Mouse (Mus musculus) forebrain, postnatal 0 days (tissue): Measurements from ENCODE around the gene Mcm7. TPM values are rescaled to one million over a fixed set of nuclear protein-coding genes. Genes with fewer than 3 reads are reported as not detected.

Source experiments
- ATAC-seq: fragments of 200-750 bp; cut with Nextera tagmentation; 2 replicates; pipeline ENCODE4 v1.8.0; 2017; ENCODE audit warnings: mild to moderate bottlenecking, moderate library complexity
- DNase-seq: peaks from one replicate; pipeline ENCODE4 v3.0.0-alpha.2; 2015
- H3K27ac ChIP-seq: fragments of 300-500 bp; sonication (generic); 2 replicates; pipeline ENCODE4 v1.5.1; 2014; ENCODE audit warnings: low read depth, mild to moderate bottlenecking, antibody characterized with exemption, low read length, moderate library complexity, mixed read lengths
- H3K27me3 ChIP-seq: fragments of 300-500 bp; sonication (generic); 2 replicates; pipeline ENCODE4 v1.6.1; 2014; ENCODE audit warnings: mild to moderate bottlenecking, low read length, mixed read lengths; ENCODE audit not compliant: insufficient read depth
- H3K36me3 ChIP-seq: fragments of 300-500 bp; sonication (generic); 2 replicates; pipeline ENCODE4 v1.6.1; 2014; ENCODE audit warnings: mild to moderate bottlenecking, moderate library complexity; ENCODE audit not compliant: insufficient read depth
- H3K4me1 ChIP-seq: fragments of 300-500 bp; sonication (generic); 2 replicates; pipeline ENCODE4 v1.6.1; 2014; ENCODE audit warnings: antibody characterized with exemption; ENCODE audit not compliant: insufficient read depth
- H3K4me2 ChIP-seq: fragments of 300-500 bp; sonication (generic); 2 replicates; pipeline ENCODE4 v1.6.1; 2014; ENCODE audit warnings: low read depth, mild to moderate bottlenecking, moderate library complexity
- H3K4me3 ChIP-seq: fragments of 300-500 bp; sonication (generic); 2 replicates; pipeline ENCODE4 v1.5.1; 2014; ENCODE audit warnings: low read depth, low read length, mixed read lengths
- H3K9ac ChIP-seq: fragments of 300-500 bp; sonication (generic); 2 replicates; pipeline ENCODE4 v1.6.1; 2014; ENCODE audit warnings: mild to moderate bottlenecking
- H3K9me3 ChIP-seq: fragments of 300-500 bp; sonication (generic); 2 replicates; pipeline ENCODE4 v1.6.1; 2016; ENCODE audit warnings: low read length
- CTCF ChIP-seq: sonication (generic); IDR thresholded peaks from 2 replicates; pipeline ENCODE4 v1.5.1; 2016; ENCODE audit warnings: antibody characterized with exemption, control low read depth, low read depth
- WGBS: fragments of 180-500 bp; shearing (Covaris S2); extraction: QIAGEN DNeasy Blood & Tissue Kit; methylation state at CpG from one replicate; pipeline ENCODE4 v1.1.7; 2014; 5-methylcytosine and 5-hydroxymethylcytosine counted together
- polyA plus RNA-seq: library from polyadenylated mRNA; unstranded; fragments of >200 nt; fragmentation: Nextera tagmentation; extraction: Ambion mirVana; gene quantifications from 2 replicates; pipeline ENCODE4 v1.2.1, GENCODE M21; 2015
- total RNA-seq: library from RNA; depleted of rRNA; stranded (reverse); fragments of >200 nt; gene quantifications from 2 replicates; pipeline ENCODE4 v1.2.3, GENCODE M21; 2014

Gene Mcm7
- total and polyA plus RNA-seq, 2 experiments from 2014 or later, result 62.4 to 64.9 TPM

DNA sequence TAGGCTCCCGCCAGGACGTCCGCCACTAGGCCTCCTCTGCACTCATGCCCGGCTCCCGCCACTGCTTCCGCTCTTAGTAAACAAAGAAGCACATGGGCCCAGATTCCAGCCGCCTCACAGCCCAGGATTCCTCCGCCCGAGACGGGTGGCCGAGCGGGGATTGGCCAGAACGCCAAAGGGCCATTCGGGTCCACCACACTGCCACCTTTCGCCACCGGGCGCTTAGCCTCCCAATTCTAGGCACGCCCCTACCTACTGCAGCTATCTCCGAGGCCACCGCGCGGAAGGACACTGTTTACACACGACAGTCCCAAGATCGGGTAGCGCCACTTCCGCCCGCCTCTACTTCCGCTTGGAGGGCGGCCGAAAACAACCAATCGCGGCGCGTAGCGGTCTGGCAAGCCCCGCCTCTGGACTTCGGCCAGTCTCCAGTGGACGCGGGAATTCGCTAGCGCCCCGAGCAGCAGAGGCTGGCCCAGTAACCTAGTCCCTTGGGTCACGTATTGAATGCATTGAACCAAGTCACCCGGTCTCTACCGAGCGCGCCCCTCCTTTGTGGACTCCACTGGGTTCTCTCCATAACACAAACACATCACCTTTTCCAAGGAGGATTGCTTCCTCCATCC lies 1.2 kb downstream of the Mcm7 start:
- H3K4me1 ChIP-seq, result peaks cover 15% of the 10 kb centered on the region
- ATAC-seq, result peak; percentile 80

GRCm38 (mm10) chr5:138165594-138165993 lies 6.6 kb downstream of the Mcm7 start:
- H3K9ac ChIP-seq, result no peak overlapping the region
- no peak for TF ChIP-seq CTCF
- DNase-seq (no peak), ATAC-seq (no peak)
- H3K9me3 ChIP-seq, result no peaks in the 10 kb centered on the region
- no peak overlapping the region for H3K27ac ChIP-seq
- no peak overlapping the region for H3K4me2 ChIP-seq
- H3K4me1 ChIP-seq, result peaks cover 12% of the 10 kb centered on the region; the same call in 1 of the 2 replicates
- peaks cover 60% of the 10 kb centered on the region for H3K36me3 ChIP-seq
- H3K4me3 ChIP-seq, result no peak overlapping the region
- 78% methylated on average over 8 of the region's 8 CpGs for WGBS
- no peaks in the 10 kb centered on the region for H3K27me3 ChIP-seq

More for the DNA sequence above, 1.2 kb downstream of the Mcm7 start:
- Histone ChIP-seq H3K9ac (peak overlapping the region; percentile 52), H3K9me3 (no peaks in the 10 kb centered on the region), H3K27ac (peak overlapping the region; percentile 87), H3K36me3 (peaks cover 45% of the 10 kb centered on the region), H3K4me3 (peak overlapping the region; percentile 83), H3K4me2 (peak overlapping the region; percentile 97), H3K27me3 (no peaks in the 10 kb centered on the region)
- peak; percentile 98 for DNase-seq
- WGBS, result under 1% methylated on average over 47 of the region's 47 CpGs
- peak; percentile 18; the same call in 1 of the 2 replicates for TF ChIP-seq CTCF

DNA sequence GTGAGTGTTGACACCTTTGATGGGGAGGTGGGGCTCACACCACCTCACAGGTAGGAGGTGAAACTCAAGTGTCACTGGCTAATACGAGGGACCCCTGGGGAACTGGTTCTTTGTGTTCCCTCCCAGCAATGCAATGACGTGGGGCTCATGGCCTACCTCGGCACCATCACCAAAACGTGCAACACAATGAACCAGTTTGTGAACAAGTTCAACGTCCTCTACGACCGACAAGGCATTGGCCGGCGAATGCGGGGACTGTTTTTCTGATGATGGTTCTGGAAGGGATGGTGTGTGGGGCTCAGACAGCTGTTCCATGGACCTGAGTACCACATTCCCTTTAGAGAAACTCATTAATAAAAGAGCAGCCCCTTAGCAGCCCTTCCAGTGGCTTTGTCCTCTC lies 8.6 kb downstream of the Mcm7 start:
- 57% methylated on average over 10 of the region's 10 CpGs for WGBS
- peaks cover 60% of the 10 kb centered on the region for H3K36me3 ChIP-seq
- no peaks in the 10 kb centered on the region for H3K27me3 ChIP-seq
- H3K4me1 ChIP-seq, result peaks cover 7% of the 10 kb centered on the region; the same call in 1 of the 2 replicates
- DNase-seq (no peak), ATAC-seq (no peak)
- H3K4me2 ChIP-seq, result no peak overlapping the region
- no peaks in the 10 kb centered on the region for H3K9me3 ChIP-seq
- H3K4me3 ChIP-seq, result no peak overlapping the region
- H3K9ac ChIP-seq, result no peak overlapping the region
- no peak for TF ChIP-seq CTCF
- H3K27ac ChIP-seq, result no peak overlapping the region

GRCm38 (mm10) chr5:138163046-138163445 lies 9.2 kb downstream of the Mcm7 start:
- H3K27me3 ChIP-seq, result no peaks in the 10 kb centered on the region
- peaks cover 7% of the 10 kb centered on the region; the same call in 1 of the 2 replicates for H3K4me1 ChIP-seq
- no peak overlapping the region for H3K9ac ChIP-seq
- WGBS, result 64% methylated on average over 6 of the region's 6 CpGs
- H3K4me2 ChIP-seq, result no peak overlapping the region
- TF ChIP-seq CTCF, result no peak
- ATAC-seq, result no peak
- H3K36me3 ChIP-seq, result peaks cover 56% of the 10 kb centered on the region
- no peak overlapping the region for H3K4me3 ChIP-seq
- H3K9me3 ChIP-seq, result no peaks in the 10 kb centered on the region
- DNase-seq, result no peak
- H3K27ac ChIP-seq, result no peak overlapping the region

DNA sequence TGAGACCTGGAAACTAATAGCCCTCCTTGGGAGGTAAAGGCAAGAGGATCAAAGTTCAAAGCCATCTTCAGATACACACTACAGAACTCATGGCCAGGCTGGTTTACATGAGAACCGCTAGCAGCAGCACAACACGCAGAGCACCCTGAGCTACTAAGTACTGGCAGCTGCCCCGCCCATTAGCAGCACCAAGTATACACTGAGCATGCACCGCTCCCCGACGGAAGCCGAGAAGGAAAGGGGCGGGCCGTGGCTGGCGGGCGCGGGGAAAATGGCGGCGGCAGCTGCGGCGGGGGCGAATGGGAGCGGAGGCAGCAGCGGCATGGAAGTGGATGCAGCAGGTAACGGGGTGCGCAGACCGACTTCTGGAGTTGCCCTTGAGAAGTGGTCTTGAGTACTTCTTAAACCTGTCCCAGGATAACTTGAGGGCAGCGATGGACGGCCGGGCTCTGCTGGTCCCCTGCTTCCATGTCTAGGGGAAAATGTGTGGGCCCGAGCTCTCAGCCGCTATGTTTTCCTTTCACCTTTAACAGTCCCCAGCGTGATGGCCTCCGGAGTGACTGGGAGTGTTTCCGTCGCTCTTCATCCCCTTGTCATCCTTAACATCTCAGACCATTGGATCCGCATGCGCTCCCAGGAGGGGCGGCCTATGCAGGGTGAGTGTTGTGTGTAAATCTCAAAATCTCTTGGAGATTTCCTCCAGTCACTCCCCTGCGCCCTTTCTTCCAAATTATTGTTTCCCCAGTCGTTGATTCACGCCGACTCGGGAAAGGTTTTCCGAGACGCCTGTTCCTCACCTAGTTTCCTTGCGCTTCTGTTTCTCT lies 11.2 kb downstream of the Mcm7 start, which contains the start of gene Cops6:
Gene Cops6, plus strand, starts transcription at position 230 of the 824 bp plus-strand sequence.
- Histone ChIP-seq H3K9ac (peak within 1 kb of the TSS; percentile 69), H3K27ac (peak within 1 kb of the TSS; percentile 66), H3K36me3 (peaks cover 36% of the 10 kb centered on the region), H3K4me3 (peak within 1 kb of the TSS; percentile 57), H3K27me3 (no peaks in the 10 kb centered on the region), H3K9me3 (no peaks in the 10 kb centered on the region), H3K4me1 (peaks cover 7% of the 10 kb centered on the region; the same call in 1 of the 2 replicates), H3K4me2 (peak within 1 kb of the TSS; percentile 65)
- TF ChIP-seq CTCF, result peak; percentile 19; the same call in 1 of the 2 replicates
- under 1% methylated on average over 42 of the region's 42 CpGs for WGBS
- DNase-seq (peak; percentile 95), ATAC-seq (peak; percentile 99)

- peak overlapping the region; percentile 57 for H3K4me3 ChIP-seq
- H3K4me1 ChIP-seq, result peaks cover 7% of the 10 kb centered on the region; the same call in 1 of the 2 replicates
- peaks cover 29% of the 10 kb centered on the region for H3K36me3 ChIP-seq
- H3K27me3 ChIP-seq, result no peaks in the 10 kb centered on the region
- peak overlapping the region; percentile 66 for H3K27ac ChIP-seq
- ATAC-seq (no peak), DNase-seq (no peak)
- peak overlapping the region; percentile 69 for H3K9ac ChIP-seq
- no peaks in the 10 kb centered on the region for H3K9me3 ChIP-seq
- no peak for TF ChIP-seq CTCF
- 62% methylated on average over 7 of the region's 7 CpGs for whole genome bisulfite sequencing
- peak overlapping the region; percentile 65 for H3K4me2 ChIP-seq
These were observed 11.9 kb downstream of the Mcm7 start for GRCm38 (mm10) chr5:138160224-138160762.
